Mouse (Mus musculus) C2C12 (cell line): ENCODE results near the gene Cdc27. TPM values are rescaled to one million over a fixed set of nuclear protein-coding genes. Genes with fewer than 3 reads are reported as not detected.

ENCODE experiments used
- H3K27me3 ChIP-seq: one replicate; pipeline ENCODE4 v1.6.1; 2011; ENCODE audit not compliant: control insufficient read depth, insufficient read depth, insufficient read length
- H3K36me3 ChIP-seq: one replicate; pipeline ENCODE4 v1.6.1; 2011; ENCODE audit not compliant: control insufficient read depth, insufficient read depth
- H3K4me3 ChIP-seq: one replicate; pipeline ENCODE4 v1.5.1; 2011; ENCODE audit warnings: mild to moderate bottlenecking, control low read depth; ENCODE audit not compliant: poor library complexity, insufficient read depth, severe bottlenecking
- H3K79me2 ChIP-seq: one replicate; pipeline ENCODE4 v1.6.1; 2011; ENCODE audit not compliant: control insufficient read depth, insufficient read depth
- H3K79me3 ChIP-seq: one replicate; pipeline ENCODE4 v1.6.1; 2011; ENCODE audit warnings: low read depth, control low read depth
- H3ac ChIP-seq: one replicate; pipeline ENCODE3; 2011; ENCODE audit warnings: low read depth; ENCODE audit not compliant: control insufficient read depth, insufficient read length
- CEBPB ChIP-seq: IDR thresholded peaks from one replicate; pipeline ENCODE4 v1.6.1; 2011; ENCODE audit warnings: low read depth, mild to moderate bottlenecking, control low read depth, moderate library complexity
- CTCF ChIP-seq: IDR thresholded peaks from one replicate; pipeline ENCODE4 v1.5.1; 2011; ENCODE audit not compliant: control insufficient read depth, insufficient read depth, insufficient read length
- FOSL1 ChIP-seq: IDR thresholded peaks from one replicate; pipeline ENCODE4 v1.8.0; 2011; ENCODE audit warnings: mild to moderate bottlenecking, low read length; ENCODE audit not compliant: poor library complexity, insufficient read depth, severe bottlenecking
- MAX ChIP-seq: IDR thresholded peaks from one replicate; pipeline ENCODE4 v1.6.1; 2011; ENCODE audit warnings: mild to moderate bottlenecking, control low read depth
- MYOD1 ChIP-seq: IDR thresholded peaks from one replicate; pipeline ENCODE4 v1.6.1; 2011; ENCODE audit warnings: low read depth; ENCODE audit not compliant: control insufficient read depth, insufficient read length
- MYOG ChIP-seq: IDR thresholded peaks from one replicate; pipeline ENCODE4 v1.6.1; 2011; ENCODE audit not compliant: control insufficient read depth, insufficient read length; ENCODE audit errors: extremely low read depth
- USF1 ChIP-seq: IDR thresholded peaks from one replicate; pipeline ENCODE4 v1.6.1; 2011; ENCODE audit warnings: low read depth, mild to moderate bottlenecking, control low read depth, moderate library complexity
- polyA plus RNA-seq: library from polyadenylated mRNA; unstranded; fragments of >200 nt; fragmentation: generic; extraction: Trizol; gene quantifications from one replicate; pipeline ENCODE4 v1.2.1, GENCODE M21; 2012; ENCODE audit warnings: missing spikeins

Cdc27 gene
- polyA plus RNA-seq, 1 experiment, result 8.4 TPM

DNA sequence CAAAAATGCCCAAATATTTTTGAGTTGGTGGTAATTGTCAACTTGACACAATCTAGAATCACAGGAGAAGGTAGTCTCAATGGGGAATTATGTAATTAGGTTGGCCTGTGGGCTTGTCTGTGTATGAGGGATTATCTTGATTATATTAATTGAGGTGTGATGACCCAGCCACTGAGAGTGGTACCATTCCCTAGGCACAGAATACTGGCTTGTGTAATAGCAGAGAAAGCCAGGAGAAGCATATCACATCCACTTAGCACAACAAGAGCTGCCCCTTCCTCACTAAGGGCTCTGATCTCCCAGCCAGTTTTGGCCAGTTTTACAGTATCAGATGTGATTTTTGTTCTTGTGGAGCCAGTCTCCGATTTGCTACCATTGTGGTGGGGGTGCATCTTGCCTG is 39.1 kb upstream of the Cdc27 start:
- H3K79me2 ChIP-seq, result no peaks in the 10 kb centered on the region
- H3ac ChIP-seq, result no peak overlapping the region
- H3K4me3 ChIP-seq, result no peak overlapping the region
- H3K36me3 ChIP-seq, result no peaks in the 10 kb centered on the region
- TF ChIP-seq CTCF, result no peak
- no peak for TF ChIP-seq MYOG
- no peak for TF ChIP-seq USF1
- TF ChIP-seq CEBPB, result no peak
- TF ChIP-seq MAX, result no peak
- TF ChIP-seq FOSL1, result no peak
- TF ChIP-seq MYOD1, result no peak
- no peaks in the 10 kb centered on the region for H3K27me3 ChIP-seq
- no peaks in the 10 kb centered on the region for H3K79me3 ChIP-seq

DNA sequence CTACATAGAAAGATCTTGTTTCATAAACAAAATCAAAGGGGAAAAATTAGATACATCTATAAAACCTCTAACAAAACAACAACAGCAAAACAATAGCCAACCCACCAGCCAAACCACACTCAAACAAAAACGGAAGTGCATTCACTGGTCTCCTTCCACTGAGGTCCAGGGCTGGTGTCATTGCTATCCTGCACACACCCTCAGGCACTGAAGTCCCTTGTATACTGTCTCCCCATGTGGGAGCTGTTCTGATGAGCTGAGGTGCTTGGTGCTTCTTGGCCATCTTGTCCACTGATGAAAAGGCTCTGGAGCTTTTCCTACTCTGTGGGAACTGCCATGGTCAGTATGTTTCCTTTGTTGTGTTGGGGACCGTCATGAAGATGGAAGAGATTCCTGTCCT is 38.1 kb upstream of the Cdc27 start:
- no peaks in the 10 kb centered on the region for H3K79me2 ChIP-seq
- H3K27me3 ChIP-seq, result no peaks in the 10 kb centered on the region
- no peak for TF ChIP-seq MAX
- no peak for TF ChIP-seq MYOD1
- no peak for TF ChIP-seq FOSL1
- TF ChIP-seq CEBPB, result no peak
- TF ChIP-seq MYOG, result no peak
- TF ChIP-seq CTCF, result no peak
- no peak for TF ChIP-seq USF1
- no peak overlapping the region for H3ac ChIP-seq
- H3K79me3 ChIP-seq, result no peaks in the 10 kb centered on the region
- H3K4me3 ChIP-seq, result no peak overlapping the region
- H3K36me3 ChIP-seq, result no peaks in the 10 kb centered on the region

DNA sequence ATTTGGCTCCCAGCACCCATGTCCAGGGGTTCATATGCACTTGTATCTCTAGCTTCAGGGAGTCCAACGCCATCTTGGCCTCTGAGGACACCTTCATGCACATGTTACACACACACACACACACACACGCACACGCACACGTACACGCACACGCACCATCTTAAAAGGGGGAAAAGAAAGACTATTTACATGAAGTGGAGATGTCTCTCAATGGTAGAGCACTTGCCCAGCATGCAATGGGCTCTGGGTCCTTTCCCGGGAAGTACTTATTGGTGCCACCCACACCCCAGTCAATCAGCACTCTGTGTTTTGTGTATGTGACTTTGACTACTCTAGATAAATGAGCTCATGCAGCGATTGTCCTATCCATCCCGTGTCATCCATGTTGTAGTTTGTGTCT is 37.5 kb upstream of the Cdc27 start:
- Histone ChIP-seq H3K27me3 (no peaks in the 10 kb centered on the region), H3K4me3 (no peak overlapping the region), H3ac (no peak overlapping the region), H3K36me3 (no peaks in the 10 kb centered on the region), H3K79me2 (no peaks in the 10 kb centered on the region), H3K79me3 (no peaks in the 10 kb centered on the region)
- TF ChIP-seq MAX, result no peak
- no peak for TF ChIP-seq USF1

DNA sequence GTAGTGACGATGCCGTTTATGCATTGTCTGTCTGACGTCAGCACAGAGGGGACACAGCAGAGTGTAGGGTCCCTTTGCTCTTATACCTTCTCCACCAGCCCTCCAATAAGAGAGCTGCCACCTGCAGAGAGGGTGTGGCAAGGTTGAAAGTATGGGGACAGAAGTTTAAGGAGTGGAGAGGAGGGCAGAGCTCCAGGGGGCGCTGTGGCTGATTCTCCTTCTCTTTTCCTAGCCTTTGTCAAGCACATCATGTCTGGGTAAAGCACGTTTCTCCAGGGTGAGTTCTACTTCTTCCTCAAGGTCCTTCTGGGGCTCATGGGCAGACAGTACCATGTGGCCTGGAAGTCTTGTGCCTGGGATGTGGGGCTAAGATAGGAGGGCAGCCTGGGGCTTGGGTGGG is 35.1 kb upstream of the Cdc27 start:
- Histone ChIP-seq H3K27me3 (no peaks in the 10 kb centered on the region), H3K4me3 (no peak overlapping the region), H3K79me3 (no peaks in the 10 kb centered on the region), H3K36me3 (no peaks in the 10 kb centered on the region), H3ac (no peak overlapping the region), H3K79me2 (no peaks in the 10 kb centered on the region)
- no peak for TF ChIP-seq USF1
- TF ChIP-seq FOSL1, result no peak

DNA sequence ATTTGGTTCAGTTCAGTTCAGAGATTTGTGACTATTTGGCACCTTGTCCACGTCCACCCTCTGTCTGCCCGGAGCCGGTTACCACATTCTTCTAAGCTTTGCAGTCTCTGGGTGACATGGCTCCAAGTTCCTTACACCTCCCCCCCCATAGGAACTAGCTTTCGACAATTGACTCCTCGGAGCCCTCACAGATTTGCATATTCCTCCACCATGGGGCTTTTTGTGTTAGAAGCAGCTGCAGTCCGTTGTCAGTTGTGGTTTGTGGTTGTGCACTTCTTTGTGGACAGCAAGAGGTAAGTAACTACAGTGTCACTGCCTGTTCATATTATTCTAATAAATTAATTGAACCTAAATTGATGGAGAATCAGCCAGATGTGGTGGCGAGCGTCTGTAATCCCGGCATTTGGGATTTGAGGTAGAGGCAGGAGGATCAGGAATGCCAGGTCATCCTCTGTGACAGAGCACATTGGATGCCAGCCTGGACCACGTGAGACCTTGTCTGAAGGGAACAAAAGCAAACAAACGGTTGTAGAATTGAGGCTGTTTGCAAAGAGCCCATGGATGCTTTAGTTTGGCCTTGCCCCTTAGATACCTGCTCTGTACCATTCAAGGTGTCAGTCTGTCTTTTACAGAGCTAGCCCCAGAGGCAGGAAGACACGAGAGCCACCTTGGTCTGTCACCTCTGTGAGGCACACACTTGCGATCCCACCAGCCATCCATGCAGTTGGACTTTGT is 32.4 kb upstream of the Cdc27 start:
- H3K4me3 ChIP-seq, result no peak overlapping the region
- H3K79me3 ChIP-seq, result no peaks in the 10 kb centered on the region
- H3K36me3 ChIP-seq, result no peaks in the 10 kb centered on the region
- no peak overlapping the region for H3ac ChIP-seq
- no peak for TF ChIP-seq MYOG
- no peak for TF ChIP-seq MYOD1
- no peak for TF ChIP-seq FOSL1
- no peak for TF ChIP-seq MAX
- TF ChIP-seq USF1, result no peak
- TF ChIP-seq CEBPB, result no peak
- no peak for TF ChIP-seq CTCF
- no peaks in the 10 kb centered on the region for H3K27me3 ChIP-seq
- no peaks in the 10 kb centered on the region for H3K79me2 ChIP-seq

DNA sequence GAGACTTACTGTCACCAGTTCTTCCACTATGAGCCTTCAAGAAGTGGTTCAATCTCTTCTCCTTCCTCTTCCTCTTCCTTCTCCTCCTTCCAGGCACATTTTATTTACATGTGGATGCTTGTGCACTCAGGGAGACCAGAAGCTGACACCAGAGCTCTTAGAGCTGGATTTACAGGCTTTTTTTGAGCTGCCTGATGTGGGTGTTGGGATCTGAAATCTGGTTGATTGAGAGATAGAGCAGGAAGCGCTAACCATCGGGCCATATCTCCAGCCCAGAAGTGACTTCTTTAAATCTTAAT is 31.8 kb upstream of the Cdc27 start:
- no peak for TF ChIP-seq USF1
- TF ChIP-seq CEBPB, result no peak
- no peaks in the 10 kb centered on the region for H3K27me3 ChIP-seq
- no peaks in the 10 kb centered on the region for H3K79me2 ChIP-seq
- no peaks in the 10 kb centered on the region for H3K79me3 ChIP-seq
- H3K36me3 ChIP-seq, result no peaks in the 10 kb centered on the region
- H3K4me3 ChIP-seq, result no peak overlapping the region
- no peak overlapping the region for H3ac ChIP-seq
